Mouse (Mus musculus): ENCODE measurements around the gene Wdr53.
"Not testable (repeated sequence)": the region's sequence is repeated elsewhere in the genome, so short reads cannot be mapped to it uniquely, and the experiment has no call there.

Gene Wdr53

GRCm38 (mm10) chr16:32246952-32247370, at the start of gene Wdr53, which contains the start of gene Fbxo45:
Gene Wdr53 (plus strand): TSS chr16:32247227.
Gene Fbxo45 (minus strand): TSS chr16:32247158.
- peak; percentile 91 for DNase-seq (ENCODE audit: low read depth)

- DNase-seq (ENCODE audit: low read depth), result no peak
Measured at GRCm38 (mm10) chr16:32200256-32201003, 46.6 kb upstream of the Wdr53 start.

DNA sequence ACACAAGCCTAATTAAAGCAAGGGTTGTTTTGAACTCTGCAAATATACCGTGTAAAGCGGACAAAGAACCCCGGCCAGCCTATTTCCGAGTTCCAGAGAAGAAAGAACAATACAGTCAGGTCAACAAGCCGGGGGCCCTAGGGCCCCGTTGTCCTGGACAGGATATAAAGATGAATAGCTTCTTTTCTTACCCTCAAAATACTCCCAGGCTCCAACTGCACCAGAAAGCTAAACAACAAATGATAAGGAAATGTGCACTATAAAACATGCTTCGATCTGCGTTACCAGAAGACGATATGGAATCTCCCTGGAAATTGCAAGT, 46.1 kb upstream of the Wdr53 start:
- DNase-seq (ENCODE audit: low read depth), result no peak

DNA sequence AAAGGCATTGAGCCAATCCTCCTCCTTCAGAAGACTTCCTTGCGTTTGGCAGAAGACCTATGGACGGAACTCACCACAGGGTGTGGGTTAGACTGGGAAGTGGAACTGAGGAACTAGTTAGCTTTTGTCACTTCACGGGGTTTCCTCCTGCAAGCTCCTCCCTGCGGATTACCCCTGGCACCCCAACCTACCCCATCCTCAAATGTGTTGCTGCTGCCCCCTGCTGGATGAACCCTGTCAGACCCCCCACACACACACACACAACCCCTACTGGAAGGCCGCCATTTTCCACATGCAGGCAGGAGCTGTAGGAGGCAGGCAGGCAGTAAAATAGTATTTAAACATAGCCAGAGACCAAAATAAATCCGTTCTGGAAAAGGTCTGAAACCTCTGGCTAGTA, 44.3 kb upstream of the Wdr53 start:
- peak; percentile 79 for DNase-seq (ENCODE audit: low read depth)

DNA sequence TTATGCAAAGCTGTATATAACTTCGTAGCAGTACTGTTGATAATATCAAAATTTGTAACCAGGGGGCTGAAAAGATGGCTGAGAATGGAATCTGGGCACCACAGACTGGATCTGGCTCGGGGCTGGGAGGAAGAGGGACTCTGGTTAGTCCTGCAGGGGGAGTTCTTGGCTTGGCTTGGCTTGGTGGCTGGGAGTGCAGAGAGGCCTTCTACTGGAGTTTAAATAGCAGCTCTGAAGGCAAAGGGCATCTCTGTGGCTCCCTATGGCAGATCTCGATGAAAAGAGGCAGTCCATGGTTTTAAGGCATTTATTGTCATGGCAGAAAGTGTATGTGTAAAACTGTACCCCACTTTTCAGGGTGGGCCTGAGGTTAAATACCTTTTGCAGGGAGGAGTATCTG, 42.1 kb upstream of the Wdr53 start:
- DNase-seq (ENCODE audit: low read depth), result no peak

DNA sequence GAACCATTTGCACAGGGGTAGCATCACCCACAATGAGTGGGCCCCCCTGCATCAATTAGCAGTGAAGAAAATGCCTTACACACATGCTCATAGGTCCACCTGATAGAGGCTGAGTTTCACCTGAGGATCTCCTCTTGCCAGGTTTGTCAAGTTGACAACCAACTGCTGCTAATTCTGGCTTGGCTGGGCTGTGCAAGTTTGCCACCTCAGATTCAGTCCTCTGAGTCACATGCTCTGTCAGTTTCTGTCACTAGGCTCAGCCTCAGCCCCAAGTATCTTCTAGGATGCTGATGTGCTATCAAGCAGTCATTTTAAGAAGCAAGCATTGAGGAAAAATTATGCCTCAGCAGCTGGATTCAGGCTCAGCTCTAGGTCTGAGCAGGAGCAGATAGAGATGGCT, 32.9 kb upstream of the Wdr53 start:
- no peak for DNase-seq (ENCODE audit: low read depth)

DNA sequence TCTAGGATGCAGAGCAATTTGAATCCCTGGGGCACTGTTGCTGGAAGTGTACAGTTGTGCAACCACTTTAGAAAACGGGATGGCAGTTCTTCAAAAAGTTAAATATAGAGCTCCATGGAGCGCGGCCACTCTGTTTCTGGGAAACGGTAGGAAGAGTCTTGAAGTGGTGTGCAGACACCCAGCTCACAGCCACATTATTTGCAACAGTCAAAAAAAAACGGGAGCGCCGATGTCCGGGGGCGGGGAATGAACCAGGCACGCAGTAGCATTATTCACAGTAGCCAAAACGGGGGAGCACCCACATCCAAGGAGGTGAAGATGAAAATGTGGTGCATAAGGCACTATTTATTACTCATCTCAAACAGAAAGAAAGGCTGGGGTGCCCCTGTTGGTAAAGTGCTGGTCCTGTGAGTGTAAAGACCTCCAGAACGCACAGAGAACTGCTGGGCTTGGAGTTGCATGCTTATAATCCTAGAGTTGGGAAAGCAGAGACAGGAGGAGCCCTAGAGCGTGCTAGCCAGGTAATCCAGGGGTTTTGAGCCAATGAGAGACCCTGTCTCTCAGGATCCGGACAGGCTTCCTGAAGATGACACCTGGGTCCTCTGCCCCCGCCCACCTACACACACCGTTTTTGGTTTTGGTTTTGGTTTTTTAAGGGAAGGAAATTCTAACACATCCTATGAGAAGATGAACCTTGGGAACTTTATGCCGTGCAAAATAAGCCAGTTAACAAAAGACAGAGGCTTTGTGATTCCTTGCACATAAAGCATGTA, 32.0 kb upstream of the Wdr53 start:
- DNase-seq (ENCODE audit: low read depth), result no peak

- DNase-seq (ENCODE audit: low read depth), result no peak
Measured at GRCm38 (mm10) chr16:32221803-32222202, 25.2 kb upstream of the Wdr53 start.

DNA sequence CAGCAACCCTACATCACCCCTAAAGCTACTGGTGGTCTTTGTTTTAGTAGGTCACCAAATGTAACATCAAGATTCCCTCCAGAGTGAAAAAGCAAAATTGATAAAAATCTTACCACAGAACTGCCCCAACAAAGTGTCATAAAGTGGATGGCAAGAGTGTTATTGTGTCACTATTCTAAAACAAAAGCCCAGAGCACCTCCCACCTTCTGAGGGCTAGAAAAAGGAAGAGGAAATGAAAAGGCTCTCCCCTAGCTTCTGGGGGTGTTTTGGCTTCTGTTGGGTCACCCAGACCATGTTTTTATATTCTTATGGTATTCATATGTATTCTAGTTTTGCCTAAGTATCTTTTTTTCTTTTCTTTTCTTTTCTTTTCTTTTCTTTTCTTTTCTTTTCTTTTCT, 24.6 kb upstream of the Wdr53 start:
- no peak for DNase-seq (ENCODE audit: low read depth)

GRCm38 (mm10) chr16:32232050-32232449, 15.0 kb upstream of the Wdr53 start:
- DNase-seq (ENCODE audit: low read depth), result not testable (repeated sequence)

DNA sequence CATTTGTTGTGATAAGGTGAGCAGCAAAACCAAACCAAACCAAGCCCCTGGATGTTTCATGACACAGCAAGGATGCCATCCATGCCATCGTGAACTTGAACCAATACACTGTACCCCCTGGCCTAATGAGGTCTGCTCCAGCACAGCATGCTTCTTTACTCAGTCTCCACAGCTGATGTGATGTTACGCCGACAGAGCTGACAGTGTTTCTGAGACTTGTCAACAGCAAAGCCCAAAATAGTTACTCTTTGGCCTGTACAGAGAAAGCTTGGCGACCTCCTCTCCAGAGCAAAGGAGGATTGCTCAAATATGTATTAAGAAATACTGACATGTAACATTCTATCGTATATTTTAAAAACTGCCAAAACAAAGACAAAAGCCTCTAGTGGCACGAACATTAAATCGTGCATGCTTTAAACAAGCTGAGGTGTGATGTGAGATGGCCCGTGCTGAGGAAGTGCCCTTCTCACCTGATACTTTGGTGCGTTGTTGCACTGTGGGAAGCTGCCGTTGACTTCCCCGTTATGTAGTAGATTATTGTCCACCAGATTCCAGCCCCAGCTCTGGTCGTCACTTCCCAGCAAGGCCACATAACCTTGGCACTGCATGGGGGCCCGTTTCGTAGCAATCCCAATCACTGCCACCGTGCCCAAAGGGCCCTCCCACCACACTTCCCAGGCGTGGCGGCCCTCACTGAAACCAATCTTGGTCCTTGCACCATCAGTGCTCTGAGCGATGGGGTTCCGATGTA, 8.9 kb upstream of the Wdr53 start:
- no peak for DNase-seq (ENCODE audit: low read depth)

- DNase-seq (ENCODE audit: low read depth), result no peak
Measured at GRCm38 (mm10) chr16:32239428-32240312, 7.4 kb upstream of the Wdr53 start.

DNA sequence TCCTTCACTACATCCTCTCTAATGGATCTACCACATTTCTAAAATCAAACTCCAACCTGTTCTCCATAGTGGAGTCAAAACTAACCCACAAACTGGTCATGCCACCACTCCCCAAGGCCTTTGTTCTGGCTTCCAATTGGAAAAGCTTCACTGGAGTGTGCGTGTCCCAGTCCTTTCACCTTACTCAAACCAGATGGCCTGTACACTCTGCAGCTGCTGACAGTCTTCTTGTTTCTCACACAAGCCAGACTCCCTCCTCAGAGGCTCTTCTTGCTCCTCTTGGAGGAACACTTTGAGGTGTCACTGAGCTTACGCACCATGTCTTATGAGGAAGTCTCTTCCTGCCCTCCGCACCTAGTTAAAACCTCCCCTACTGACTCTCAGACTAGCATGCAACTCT, 3.1 kb upstream of the Wdr53 start:
- DNase-seq (ENCODE audit: low read depth), result no peak

GRCm38 (mm10) chr16:32246351-32246791, 656 bp upstream of the Wdr53 start:
- peak; percentile 19 for DNase-seq (ENCODE audit: low read depth)

- DNase-seq (ENCODE audit: low read depth), result not testable (repeated sequence)
Measured at GRCm38 (mm10) chr16:32264225-32264624, 17.2 kb downstream of the Wdr53 start.

DNA sequence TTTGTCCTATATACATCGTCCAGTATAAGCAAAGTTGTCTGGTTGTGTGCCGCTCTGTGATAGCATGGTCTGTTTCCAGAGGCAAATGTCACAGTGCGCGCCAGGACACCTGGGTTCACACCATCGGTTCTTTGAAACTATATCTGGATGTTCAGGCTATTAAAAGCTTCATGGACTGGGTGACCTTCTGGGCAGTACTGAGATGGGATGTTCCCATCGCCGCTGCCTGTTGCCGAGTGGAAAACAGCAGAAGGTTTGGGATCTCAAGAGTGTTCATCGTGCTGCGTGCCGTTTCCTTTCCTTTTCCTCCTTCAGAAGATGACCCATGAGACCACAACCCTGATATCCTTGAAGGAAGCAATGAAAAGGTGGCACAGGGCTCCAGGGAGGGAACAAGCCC, 24.3 kb downstream of the Wdr53 start, which contains the start of gene Smco1:
Gene Smco1, plus strand, starts transcription at position 178 of the 400 bp plus-strand sequence.
- DNase-seq (ENCODE audit: low read depth), result no peak

GRCm38 (mm10) chr16:32273338-32273737, 26.3 kb downstream of the Wdr53 start:
- no peak for DNase-seq (ENCODE audit: low read depth)

GRCm38 (mm10) chr16:32275041-32275440, 28.0 kb downstream of the Wdr53 start:
- DNase-seq (ENCODE audit: low read depth), result no peak

GRCm38 (mm10) chr16:32275830-32276229, 28.8 kb downstream of the Wdr53 start:
- no peak for DNase-seq (ENCODE audit: low read depth)

GRCm38 (mm10) chr16:32277308-32278256, 30.6 kb downstream of the Wdr53 start, which contains the start of gene Rnf168:
Gene Rnf168 (plus strand): TSS chr16:32277459.
- peak; percentile 81 for DNase-seq (ENCODE audit: low read depth)
